Mouse (Mus musculus): Measurements from ENCODE around the gene Enpp1. TPM values are rescaled to one million over a fixed set of nuclear protein-coding genes. Genes with fewer than 3 reads are reported as not detected.

Enpp1 gene
- polyA plus RNA-seq, 1 experiment from 2014 or later, result 2.8 TPM

DNA sequence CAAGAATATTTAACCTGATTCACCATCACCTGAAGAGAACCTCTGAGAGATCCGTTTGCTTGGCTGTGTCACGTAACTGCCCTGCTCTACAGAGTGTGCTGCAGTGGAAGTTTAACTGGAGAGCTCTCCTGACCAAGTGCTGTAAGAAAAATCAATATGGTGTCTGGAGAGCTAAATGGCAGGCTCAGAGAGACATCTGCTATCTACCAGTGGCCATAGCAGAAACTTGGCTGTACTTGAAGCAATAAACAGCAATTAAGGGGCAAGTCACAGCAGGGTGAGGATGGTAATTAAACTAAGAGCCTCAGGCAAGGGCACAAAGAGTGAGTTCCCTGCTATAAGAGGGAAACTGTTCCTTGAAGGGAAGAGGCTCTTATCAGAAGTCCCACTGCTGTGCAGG, 9.3 kb downstream of the Enpp1 start:
- H3K9ac ChIP-seq, result no peak overlapping the region
- H3K27me3 ChIP-seq, result no peaks in the 10 kb centered on the region
- H3K9me3 ChIP-seq, result no peaks in the 10 kb centered on the region
- H3K36me3 ChIP-seq, result no peaks in the 10 kb centered on the region
- no peak overlapping the region for H3K4me2 ChIP-seq
- 0 out of 2 replicates have a peak, but pooled peaks cover 6% of the 10 kb centered on the region for H3K4me1 ChIP-seq (replicated peaks)
- WGBS, result 87% methylated on average over 2 of the region's 2 CpGs
- H3K27ac ChIP-seq, result no peak overlapping the region
- no peak overlapping the region for H3K4me3 ChIP-seq
- ATAC-seq (ENCODE audit: low FRiP score), result no peak

DNA sequence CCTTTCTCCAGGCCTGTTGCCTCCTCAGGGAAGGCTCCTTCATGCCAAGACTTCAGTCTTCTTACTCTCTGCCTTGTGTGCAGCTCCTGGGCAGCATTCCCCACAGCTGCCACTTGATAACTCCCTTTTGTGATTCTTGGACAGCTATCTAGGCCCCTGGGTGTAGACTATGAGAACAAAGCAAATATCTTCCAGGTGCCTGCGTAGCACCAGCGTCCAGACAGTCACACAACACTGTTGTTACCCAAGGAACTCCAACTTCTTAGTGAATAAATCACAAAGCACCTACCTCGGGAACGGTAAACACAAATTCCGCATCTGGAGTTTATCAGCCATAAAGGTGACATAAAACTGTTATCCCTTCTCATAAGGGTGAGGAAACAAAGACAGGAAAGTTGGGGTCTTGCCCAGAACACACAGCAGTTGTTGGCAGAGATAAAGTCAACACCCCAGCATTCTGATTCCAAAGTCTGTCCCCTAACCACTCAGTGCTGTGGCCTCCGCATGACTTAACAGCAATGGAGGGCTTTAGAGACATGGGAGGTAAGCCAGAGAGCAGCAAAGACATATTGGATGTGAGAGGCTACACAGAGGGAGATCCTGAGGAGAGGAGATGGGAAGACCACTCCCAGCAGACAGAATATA, 13.7 kb downstream of the Enpp1 start:
- Histone ChIP-seq H3K9ac (no peak overlapping the region), H3K27me3 (no peaks in the 10 kb centered on the region), H3K9me3 (no peaks in the 10 kb centered on the region), H3K4me3 (no peak overlapping the region), H3K27ac (no peak overlapping the region), H3K36me3 (no peaks in the 10 kb centered on the region), H3K4me2 (no peak overlapping the region), H3K4me1 (replicated peaks) (0 out of 2 replicates have a peak, but pooled peaks cover 3% of the 10 kb centered on the region)
- ATAC-seq (ENCODE audit: low FRiP score), result no peak
- 83% methylated on average over 6 of the region's 6 CpGs for WGBS

DNA sequence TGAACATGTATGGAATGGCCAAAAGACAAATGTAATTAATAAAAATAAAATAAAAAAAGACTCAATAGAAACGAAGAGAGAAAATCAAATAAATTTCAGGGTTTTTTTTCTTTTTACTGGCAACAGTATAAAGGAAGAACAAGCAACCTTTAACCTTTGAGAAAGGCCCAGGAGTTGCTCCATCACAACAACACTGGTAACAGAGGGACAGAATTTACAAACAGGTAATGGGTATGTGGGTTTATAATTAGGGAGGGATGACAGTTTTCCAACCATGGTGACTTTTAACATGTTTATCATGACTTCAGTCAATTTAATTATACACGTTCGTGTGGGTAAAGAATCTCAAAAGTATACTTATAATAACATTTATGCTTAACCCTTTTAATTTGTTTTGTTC, 15.2 kb downstream of the Enpp1 start:
- H3K4me2 ChIP-seq, result no peak overlapping the region
- no peak overlapping the region for H3K9ac ChIP-seq
- H3K27me3 ChIP-seq, result no peaks in the 10 kb centered on the region
- no peak for ATAC-seq (ENCODE audit: low FRiP score)
- H3K27ac ChIP-seq, result no peak overlapping the region
- H3K4me1 ChIP-seq (replicated peaks), result no peaks in the 10 kb centered on the region
- 88% methylated on average over 3 of the region's 3 CpGs for WGBS
- H3K4me3 ChIP-seq, result no peak overlapping the region
- H3K9me3 ChIP-seq, result no peaks in the 10 kb centered on the region
- no peaks in the 10 kb centered on the region for H3K36me3 ChIP-seq

DNA sequence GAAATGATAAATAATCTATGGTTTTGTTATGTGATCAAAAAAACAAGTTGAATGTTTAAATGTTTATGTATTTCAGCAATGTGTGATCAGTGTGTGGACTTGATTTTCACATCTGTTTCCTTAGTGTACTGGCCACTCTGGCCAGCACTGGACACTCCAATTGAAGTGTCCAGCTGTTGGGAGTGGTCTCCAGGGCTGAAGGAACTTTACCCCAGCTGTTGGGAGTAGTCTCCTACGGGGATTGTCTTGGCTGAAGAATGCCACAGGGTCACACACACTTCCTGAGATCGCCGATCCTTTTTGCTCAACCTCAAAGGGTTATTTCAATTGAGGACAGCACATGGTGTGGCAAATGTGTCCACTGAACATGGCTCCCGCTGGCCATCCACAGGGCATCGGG, 16.2 kb downstream of the Enpp1 start:
- H3K36me3 ChIP-seq, result no peaks in the 10 kb centered on the region
- no peak overlapping the region for H3K4me3 ChIP-seq
- H3K4me1 ChIP-seq (replicated peaks), result no peaks in the 10 kb centered on the region
- H3K4me2 ChIP-seq, result no peak overlapping the region
- no peaks in the 10 kb centered on the region for H3K9me3 ChIP-seq
- H3K9ac ChIP-seq, result no peak overlapping the region
- no peaks in the 10 kb centered on the region for H3K27me3 ChIP-seq
- WGBS, result 75% methylated on average over 5 of the region's 5 CpGs
- no peak for ATAC-seq (ENCODE audit: low FRiP score)
- no peak overlapping the region for H3K27ac ChIP-seq

GRCm38 (mm10) chr10:24682518-24683104, 29.3 kb downstream of the Enpp1 start:
- ATAC-seq (ENCODE audit: low FRiP score), result no peak

GRCm38 (mm10) chr10:24677681-24678080, 34.3 kb downstream of the Enpp1 start:
- ATAC-seq (ENCODE audit: low FRiP score), result no peak
- no peaks in the 10 kb centered on the region for H3K36me3 ChIP-seq
- no peaks in the 10 kb centered on the region for H3K4me1 ChIP-seq (replicated peaks)
- H3K9ac ChIP-seq, result no peak overlapping the region
- H3K9me3 ChIP-seq, result no peaks in the 10 kb centered on the region
- 95% methylated on average over 18 of the region's 18 CpGs for WGBS
- H3K27me3 ChIP-seq, result no peaks in the 10 kb centered on the region
- H3K4me2 ChIP-seq, result no peak overlapping the region
- no peak overlapping the region for H3K27ac ChIP-seq
- H3K4me3 ChIP-seq, result no peak overlapping the region

More at GRCm38 (mm10) chr10:24682518-24683104, 29.3 kb downstream of the Enpp1 start:
- Histone ChIP-seq H3K9ac (no peak overlapping the region), H3K36me3 (no peaks in the 10 kb centered on the region), H3K9me3 (peaks cover 6% of the 10 kb centered on the region; the same call in 1 of the 2 replicates), H3K27ac (no peak overlapping the region), H3K27me3 (no peaks in the 10 kb centered on the region), H3K4me2 (no peak overlapping the region), H3K4me1 (replicated peaks) (no peaks in the 10 kb centered on the region), H3K4me3 (no peak overlapping the region)
- WGBS, result 81% methylated on average over 7 of the region's 7 CpGs

- 97% methylated on average over 6 of the region's 6 CpGs for WGBS
- Histone ChIP-seq H3K4me2 (no peak overlapping the region), H3K9me3 (no peaks in the 10 kb centered on the region), H3K4me1 (replicated peaks) (no peaks in the 10 kb centered on the region), H3K4me3 (no peak overlapping the region), H3K27me3 (no peaks in the 10 kb centered on the region), H3K9ac (no peak overlapping the region), H3K27ac (no peak overlapping the region), H3K36me3 (no peaks in the 10 kb centered on the region)
- ATAC-seq (ENCODE audit: low FRiP score), result no peak
Measured at GRCm38 (mm10) chr10:24674261-24674660, 37.7 kb downstream of the Enpp1 start.

GRCm38 (mm10) chr10:24672948-24673347, 39.0 kb downstream of the Enpp1 start:
- Histone ChIP-seq H3K27ac (no peak overlapping the region), H3K27me3 (no peaks in the 10 kb centered on the region), H3K4me2 (no peak overlapping the region), H3K9me3 (no peaks in the 10 kb centered on the region), H3K36me3 (no peaks in the 10 kb centered on the region), H3K4me3 (no peak overlapping the region), H3K9ac (no peak overlapping the region), H3K4me1 (replicated peaks) (no peaks in the 10 kb centered on the region)
- WGBS, result 93% methylated on average over 2 of the region's 2 CpGs
- no peak for ATAC-seq (ENCODE audit: low FRiP score)

DNA sequence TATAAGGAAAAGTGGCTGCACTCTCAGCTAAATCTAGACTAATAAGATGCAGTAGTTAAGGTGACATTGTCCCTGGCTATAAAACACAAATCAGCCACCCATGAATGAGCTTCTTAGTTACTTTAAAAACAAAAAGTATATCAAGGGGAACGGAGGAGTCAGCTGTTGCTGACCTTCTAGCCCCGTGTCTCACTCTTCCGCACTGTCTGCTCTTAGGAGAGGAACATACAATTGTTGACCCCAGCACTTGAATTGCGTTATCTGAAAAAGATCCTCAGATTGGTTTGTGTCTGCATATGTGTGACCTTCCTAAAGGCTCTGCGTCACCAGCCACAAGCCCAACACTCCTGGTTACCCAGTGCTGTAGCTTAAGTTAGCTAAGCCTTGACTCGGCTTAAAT, 41.4 kb downstream of the Enpp1 start:
- no peaks in the 10 kb centered on the region for H3K9me3 ChIP-seq
- no peak for ATAC-seq (ENCODE audit: low FRiP score)
- WGBS, result 93% methylated on average over 6 of the region's 6 CpGs
- no peak overlapping the region for H3K9ac ChIP-seq
- H3K4me3 ChIP-seq, result no peak overlapping the region
- H3K4me1 ChIP-seq (replicated peaks), result no peaks in the 10 kb centered on the region
- no peaks in the 10 kb centered on the region for H3K36me3 ChIP-seq
- no peak overlapping the region for H3K27ac ChIP-seq
- no peak overlapping the region for H3K4me2 ChIP-seq
- H3K27me3 ChIP-seq, result no peaks in the 10 kb centered on the region

- Histone ChIP-seq H3K9me3 (no peaks in the 10 kb centered on the region), H3K27me3 (no peaks in the 10 kb centered on the region), H3K27ac (no peak overlapping the region), H3K9ac (no peak overlapping the region), H3K4me3 (no peak overlapping the region), H3K36me3 (no peaks in the 10 kb centered on the region), H3K4me1 (replicated peaks) (no peaks in the 10 kb centered on the region), H3K4me2 (no peak overlapping the region)
- no peak for ATAC-seq (ENCODE audit: low FRiP score)
- WGBS, result 92% methylated on average over 11 of the region's 11 CpGs
Measured at GRCm38 (mm10) chr10:24650990-24651569, 60.9 kb downstream of the Enpp1 start.

DNA sequence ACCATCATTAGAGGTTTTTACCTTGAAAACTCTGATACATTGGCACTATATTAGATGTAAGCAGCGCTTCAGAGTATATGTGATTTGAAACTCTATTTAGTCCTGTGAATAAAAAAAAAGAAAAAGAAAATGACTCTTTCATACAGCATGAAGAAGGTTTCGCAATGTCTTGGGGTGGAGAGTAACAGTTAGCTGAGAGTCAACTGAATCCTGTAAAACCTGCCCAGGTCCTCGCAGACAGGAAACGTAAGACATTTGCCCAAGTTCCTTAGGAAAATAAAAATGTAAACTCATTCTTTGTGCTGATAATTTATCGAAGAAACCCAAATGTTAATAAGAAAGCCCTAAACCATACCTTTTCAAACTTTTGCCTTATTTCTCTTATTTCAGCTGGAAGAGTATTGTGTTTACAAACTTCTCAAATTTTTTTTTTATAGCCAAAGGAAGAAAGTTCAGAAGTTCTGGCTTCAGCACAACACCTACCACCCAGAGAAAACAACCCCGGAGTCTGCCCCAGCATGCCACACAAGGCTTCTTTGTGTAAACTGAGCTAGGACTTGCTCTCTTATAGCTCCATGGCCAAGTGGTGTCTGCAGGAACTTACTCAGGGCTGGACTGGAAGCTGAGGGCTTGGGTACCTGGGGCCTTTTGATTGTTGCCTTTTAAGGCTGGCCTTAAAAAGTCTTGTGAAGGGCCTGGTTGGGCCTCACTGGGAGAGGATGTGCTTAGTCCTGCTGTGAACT, 63.8 kb downstream of the Enpp1 start:
- 89% methylated on average over 6 of the region's 6 CpGs for WGBS
- no peaks in the 10 kb centered on the region for H3K9me3 ChIP-seq
- no peaks in the 10 kb centered on the region for H3K36me3 ChIP-seq
- no peak overlapping the region for H3K27ac ChIP-seq
- H3K9ac ChIP-seq, result no peak overlapping the region
- no peak overlapping the region for H3K4me3 ChIP-seq
- H3K4me1 ChIP-seq (replicated peaks), result no peaks in the 10 kb centered on the region
- no peaks in the 10 kb centered on the region for H3K27me3 ChIP-seq
- H3K4me2 ChIP-seq, result no peak overlapping the region
- no peak for ATAC-seq (ENCODE audit: low FRiP score)

GRCm38 (mm10) chr10:24645169-24645568, 66.8 kb downstream of the Enpp1 start:
- Histone ChIP-seq H3K36me3 (no peaks in the 10 kb centered on the region), H3K27ac (no peak overlapping the region), H3K4me3 (no peak overlapping the region), H3K9me3 (no peaks in the 10 kb centered on the region), H3K4me2 (no peak overlapping the region), H3K27me3 (no peaks in the 10 kb centered on the region), H3K4me1 (replicated peaks) (no peaks in the 10 kb centered on the region), H3K9ac (no peak overlapping the region)
- 95% methylated on average over 8 of the region's 8 CpGs for WGBS
- ATAC-seq (ENCODE audit: low FRiP score), result no peak
